Mouse (Mus musculus) heart, adult 2 months (tissue): ENCODE data around the gene Slk.

Experiments
- CTCF ChIP-seq: fragments of 200-600 bp; IDR thresholded peaks from 2 replicates; pipeline ENCODE4 v1.8.1; 2022; ENCODE audit warnings: antibody characterized with exemption, mild to moderate bottlenecking, moderate library complexity
- EP300 ChIP-seq: fragments of 200-500 bp; IDR thresholded peaks from 2 replicates; pipeline ENCODE4 v1.6.1; 2011; ENCODE audit warnings: low read depth, low read length, control low read depth; ENCODE audit not compliant: insufficient read depth

GRCm38 (mm10) chr19:47559751-47560512, 19.5 kb upstream of the Slk start:
- TF ChIP-seq CTCF = no peak
- TF ChIP-seq EP300 = no peak
